In the genomic region with DNA sequence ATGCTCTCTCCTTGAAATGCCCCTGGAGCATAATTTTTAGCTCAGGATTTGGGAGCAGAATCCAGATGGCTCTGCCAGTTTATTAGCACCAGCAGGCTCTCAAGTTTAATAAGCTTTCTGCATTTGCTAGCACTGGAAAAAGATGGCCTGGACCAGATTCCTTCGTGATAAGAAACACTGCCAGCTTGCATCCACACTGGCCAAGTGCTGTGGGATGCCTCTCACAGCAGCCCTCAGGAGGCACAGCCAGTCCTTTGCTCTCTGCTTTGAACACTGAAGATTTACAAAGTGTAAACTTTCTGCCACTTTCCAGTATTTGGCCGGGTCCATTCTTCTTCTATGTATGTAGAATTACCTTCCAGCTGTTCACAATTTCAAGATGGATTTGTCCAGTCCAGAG, we compare ENCODE assay signal across 17 mouse cellular contexts.
A peak's percentile ranks its signal among the peaks of the same experiment; 100 is the strongest.
DNase-seq lines count a peak whose midpoint lies in the region; ATAC-seq and TF ChIP-seq lines count a peak whose summit lies in the region.
"Had no signal": no experiment of that assay in that cellular context is flagged by ENCODE, and none has a peak within 500 bp of the region (broad histone marks: within the 10 kb centered on the region; RNA-seq: fewer than 3 reads in every experiment).

No protein-coding gene starts in this region.

- no peak for TF ChIP-seq CTCF in heart, adult 2 months (IDR thresholded peaks at IDR 0.05)

- H3K36me3 ChIP-seq in heart, embryonic 11.5 days (ENCODE audit: control insufficient read depth, insufficient read depth, low read length) = no peaks in the 10 kb centered on the region
- H3K36me3 ChIP-seq in heart, adult 2 months (ENCODE audit: control insufficient read depth, insufficient read depth, low read length) = no peaks in the 10 kb centered on the region
- no peaks in the 10 kb centered on the region for H3K36me3 ChIP-seq in kidney, embryonic 15.5 days
- H3K36me3 ChIP-seq in limb, embryonic 11.5 days (ENCODE audit: control insufficient read depth, insufficient read depth, low read length) = no peaks in the 10 kb centered on the region
- H3K36me3 ChIP-seq: forebrain, embryonic 15.5 days; G1E; liver, embryonic 13.5 days; neural tube, embryonic 12.5 days had no signal

- no peak overlapping the region for H3K9ac ChIP-seq in heart, embryonic 11.5 days (ENCODE audit: low read depth, low read length)
- H3K9ac ChIP-seq in heart, adult 2 months (ENCODE audit: low read depth, low read length) = no peak overlapping the region
- H3K9ac ChIP-seq in kidney, embryonic 15.5 days = no peak overlapping the region
- no peak overlapping the region for H3K9ac ChIP-seq in limb, embryonic 11.5 days (ENCODE audit: low read length)
- H3K9ac ChIP-seq: forebrain, embryonic 15.5 days; liver, embryonic 13.5 days; neural tube, embryonic 12.5 days had no signal

- no peaks in the 10 kb centered on the region for H3K79me2 ChIP-seq in heart, adult 2 months (replicated peaks; ENCODE audit: control insufficient read depth, insufficient read depth, low read length)

- no peak for TF ChIP-seq EP300 in heart, adult 2 months (IDR thresholded peaks at IDR 0.05; ENCODE audit: insufficient read depth, low read depth, low read length)

- no peaks in the 10 kb centered on the region for H3K9me3 ChIP-seq in heart, embryonic 11.5 days (replicated peaks; ENCODE audit: control insufficient read depth, low read length)
- no peaks in the 10 kb centered on the region for H3K9me3 ChIP-seq in kidney, embryonic 15.5 days (replicated peaks)
- no peaks in the 10 kb centered on the region for H3K9me3 ChIP-seq in limb, embryonic 11.5 days (ENCODE audit: control insufficient read depth, low read length)
- H3K9me3 ChIP-seq: forebrain, embryonic 15.5 days; G1E; liver, embryonic 13.5 days; neural tube, embryonic 12.5 days had no signal

- peak overlapping the region; percentile 27; the same call in 1 of the 2 replicates for H3K4me2 ChIP-seq in heart, embryonic 11.5 days
- 0 out of 2 replicates have a peak overlapping the region, but pooled peaks have one; percentile 16 for H3K4me2 ChIP-seq in kidney, embryonic 15.5 days
- no peak overlapping the region for H3K4me2 ChIP-seq in limb, embryonic 11.5 days (ENCODE audit: low read depth, severe bottlenecking)
- H3K4me2 ChIP-seq: forebrain, embryonic 15.5 days; liver, embryonic 13.5 days; neural tube, embryonic 12.5 days had no signal

- no peaks in the 10 kb centered on the region for H3K27me3 ChIP-seq in heart, embryonic 11.5 days (ENCODE audit: control insufficient read depth, insufficient read depth, low read length)
- no peaks in the 10 kb centered on the region for H3K27me3 ChIP-seq in heart, adult 2 months (ENCODE audit: control insufficient read depth, insufficient read depth, low read length)
- H3K27me3 ChIP-seq in kidney, embryonic 15.5 days = peaks cover 36% of the 10 kb centered on the region; the same call in 1 of the 2 replicates
- H3K27me3 ChIP-seq in limb, embryonic 11.5 days (ENCODE audit: control insufficient read depth, insufficient read depth, low read length) = peaks cover 2% of the 10 kb centered on the region; the same call in 1 of the 2 replicates
- H3K27me3 ChIP-seq: forebrain, embryonic 15.5 days; neural tube, embryonic 12.5 days had no signal

- intact Hi-C loops in heart, adult 2 months (cut with DNase I) = no loop called here

- TF ChIP-seq POLR2A in heart, adult 2 months (IDR thresholded peaks at IDR 0.05; ENCODE audit: insufficient read depth, low read depth, low read length) = no peak

- peaks cover 7% of the 10 kb centered on the region; the same call in 1 of the 2 replicates for H3K4me1 ChIP-seq in heart, embryonic 11.5 days (ENCODE audit: control insufficient read depth, insufficient read depth, low read length)
- H3K4me1 ChIP-seq in heart, adult 2 months (ENCODE audit: control insufficient read depth, insufficient read depth, low read length) = peaks cover 4% of the 10 kb centered on the region
- 0 out of 2 replicates have a peak, but pooled peaks cover 4% of the 10 kb centered on the region for H3K4me1 ChIP-seq in kidney, embryonic 15.5 days
- H3K4me1 ChIP-seq in limb, embryonic 11.5 days (ENCODE audit: control insufficient read depth, insufficient read depth, low read length) = no peaks in the 10 kb centered on the region
- H3K4me1 ChIP-seq: forebrain, embryonic 15.5 days; liver, embryonic 13.5 days; megakaryocyte, embryonic 14.5 days; neural tube, embryonic 12.5 days had no signal

- no peak for DNase-seq in heart, adult 2 months
- DNase-seq in kidney, adult 18-20 months = no peak
- peak; percentile 44 for DNase-seq in brain, adult 2 months (ENCODE audit: low read depth, low spot score)
- peak; percentile 26 for DNase-seq in limb, embryonic 11.5 days (ENCODE audit: low spot score)
- no peak for DNase-seq in cerebellum, adult 11-12 months
- DNase-seq: cerebellum, adult 8-10 months; gastrocnemius, postnatal 25 days; layer of hippocampus, postnatal 36 days; liver, embryonic 13.5 days; thymus, postnatal 25 days had no signal

- peak overlapping the region; percentile 79 for H3K27ac ChIP-seq in heart, embryonic 11.5 days (ENCODE audit: low read depth, low read length)
- H3K27ac ChIP-seq in heart, adult 2 months = no peak overlapping the region
- H3K27ac ChIP-seq in kidney, embryonic 15.5 days = 0 out of 2 replicates have a peak overlapping the region, but pooled peaks have one; percentile 37
- peak overlapping the region; percentile 79 for H3K27ac ChIP-seq in limb, embryonic 11.5 days (replicated peaks; ENCODE audit: low read depth, low read length)
- H3K27ac ChIP-seq: forebrain, embryonic 15.5 days; liver, embryonic 13.5 days; neural tube, embryonic 12.5 days had no signal

- WGBS in heart, embryonic 11.5 days (ENCODE audit: insufficient replicate concordance) = 32% methylated on average over 2 of the region's 2 CpGs
- 39% methylated on average over 2 of the region's 2 CpGs for WGBS in heart, adult 2 months
- WGBS in kidney, embryonic 15.5 days = 41% methylated on average over 2 of the region's 2 CpGs
- 28% methylated on average over 2 of the region's 2 CpGs for WGBS in limb, embryonic 11.5 days

- no peak for ATAC-seq in heart, embryonic 11.5 days (replicated peaks; ENCODE audit: insufficient number of reproducible peaks, low FRiP score, low TSS enrichment)
- ATAC-seq in kidney, embryonic 15.5 days (replicated peaks; ENCODE audit: low FRiP score) = no peak
- ATAC-seq in limb, embryonic 11.5 days (ENCODE audit: insufficient number of reproducible peaks, low FRiP score, low TSS enrichment, low read depth) = no peak
- ATAC-seq in monocyte, adult 5-6 weeks (replicated peaks; ENCODE audit: insufficient number of reproducible peaks, low FRiP score, low TSS enrichment, poor library complexity, severe bottlenecking) = no peak
- ATAC-seq: forebrain, embryonic 15.5 days had no signal

- no peak overlapping the region for H3K4me3 ChIP-seq in heart, embryonic 11.5 days (ENCODE audit: low read depth, low read length)
- no peak overlapping the region for H3K4me3 ChIP-seq in heart, adult 2 months
- H3K4me3 ChIP-seq in kidney, embryonic 15.5 days (replicated peaks) = no peak overlapping the region
- H3K4me3 ChIP-seq in limb, embryonic 11.5 days (ENCODE audit: low read depth, low read length) = no peak overlapping the region
- H3K4me3 ChIP-seq: forebrain, embryonic 15.5 days; liver, embryonic 13.5 days; megakaryocyte, embryonic 14.5 days; neural tube, embryonic 12.5 days had no signal

Comparison
In these comparisons a context has a peak if more than half of its experiments do, and no peak if none do; other contexts are left out.
1. DNase-seq: peak in brain, adult 2 months (single experiment) and limb, embryonic 11.5 days (single experiment); none in heart, adult 2 months (0 of 2), kidney, adult 18-20 months (single experiment) and cerebellum, adult 11-12 months (single experiment).